Comparison of ENCODE assay signal across 7 mouse cellular contexts in genomic region chr17:4778161-4778560, GRCm38 (mm10).
DNase-seq lines count a peak whose midpoint lies in the region; ATAC-seq lines count a peak whose summit lies in the region.

No protein-coding gene starts in this region.

- intact Hi-C loops in gastrocnemius, postnatal 14 days (cut with DNase I; ENCODE audit: low total_unique reads), result no loop called here
- intact Hi-C loops in left cerebral cortex, postnatal 25 days (cut with DNase I), result loop anchor here (1.0 to 2.0 kb wide), 2 partner anchors 130 to 217 kb away; partner anchors contain the start of gene Arid1b

- DNase-seq in adipocyte (ENCODE audit: low spot score), result peak; percentile 57
- peak; percentile 48 to 75 for DNase-seq in cerebellum, postnatal 4 days (ENCODE audit: low spot score in 2 of 2)
- DNase-seq in gastrocnemius, postnatal 14 days, result peak; percentile 75
- peak; percentile 87 for DNase-seq in intestine, embryonic 14.5 days (ENCODE audit: low spot score)
- DNase-seq in left cerebral cortex, postnatal 25 days (ENCODE audit: low spot score in 2 of 2), result peak; percentile 37 to 51
- DNase-seq in midbrain, embryonic 14.5 days, result peak; percentile 87
- peak; percentile 20 to 60 for DNase-seq in spleen, adult 18-20 months

- no peak for ATAC-seq in intestine, embryonic 14.5 days (replicated peaks; ENCODE audit: low FRiP score, low TSS enrichment, low read depth)
- no peak; the same call in 1 of the 2 replicates for ATAC-seq in midbrain, embryonic 14.5 days (ENCODE audit: low FRiP score, low TSS enrichment)

- H3K4me2 ChIP-seq in intestine, embryonic 14.5 days (ENCODE audit: low read length), result peak overlapping the region; percentile 22; the same call in 1 of the 2 replicates
- no peak overlapping the region for H3K4me2 ChIP-seq in midbrain, embryonic 14.5 days (ENCODE audit: low read length)

- H3K4me1 ChIP-seq in intestine, embryonic 14.5 days (replicated peaks; ENCODE audit: control insufficient read depth, insufficient read depth, low read length), result no peaks in the 10 kb centered on the region
- no peaks in the 10 kb centered on the region for H3K4me1 ChIP-seq in midbrain, embryonic 14.5 days (ENCODE audit: control insufficient read depth, insufficient read depth, low read length)

- no peaks in the 10 kb centered on the region for H3K36me3 ChIP-seq in intestine, embryonic 14.5 days (ENCODE audit: control insufficient read depth, insufficient read depth, low read length)
- no peaks in the 10 kb centered on the region for H3K36me3 ChIP-seq in midbrain, embryonic 14.5 days (ENCODE audit: control insufficient read depth, insufficient read depth, low read length)

- no peak overlapping the region for H3K4me3 ChIP-seq in intestine, embryonic 14.5 days (ENCODE audit: low read depth, low read length)
- no peak overlapping the region for H3K4me3 ChIP-seq in midbrain, embryonic 14.5 days (replicated peaks; ENCODE audit: low read depth, low read length)

- H3K9ac ChIP-seq in intestine, embryonic 14.5 days (ENCODE audit: low read length), result no peak overlapping the region
- H3K9ac ChIP-seq in midbrain, embryonic 14.5 days (replicated peaks; ENCODE audit: low read length), result no peak overlapping the region

- no peaks in the 10 kb centered on the region for H3K27me3 ChIP-seq in intestine, embryonic 14.5 days (replicated peaks; ENCODE audit: control insufficient read depth, insufficient read depth, low read length)
- no peaks in the 10 kb centered on the region for H3K27me3 ChIP-seq in midbrain, embryonic 14.5 days (ENCODE audit: control insufficient read depth, insufficient read depth, low read length)

- H3K9me3 ChIP-seq in intestine, embryonic 14.5 days (ENCODE audit: control insufficient read depth, low read length), result no peaks in the 10 kb centered on the region
- H3K9me3 ChIP-seq in midbrain, embryonic 14.5 days (ENCODE audit: control insufficient read depth, low read length), result no peaks in the 10 kb centered on the region

- no peak overlapping the region for H3K27ac ChIP-seq in intestine, embryonic 14.5 days (ENCODE audit: low read depth)
- no peak overlapping the region for H3K27ac ChIP-seq in midbrain, embryonic 14.5 days (replicated peaks; ENCODE audit: low read depth, low read length)

- 1% methylated on average over 14 of the region's 14 CpGs for WGBS in intestine, embryonic 14.5 days
- WGBS in midbrain, embryonic 14.5 days, result 1% methylated on average over 14 of the region's 14 CpGs
